Mouse (Mus musculus) E14TG2a.4 (cell line): Measurements from ENCODE around the gene Sned1.
A peak's percentile ranks its signal among the peaks of the same experiment; 100 is the strongest.

Experiments
- H3K27me3 ChIP-seq: 2 replicates; pipeline ENCODE4 v1.6.1; 2014; ENCODE audit warnings: low read length, control low read depth; ENCODE audit not compliant: insufficient read depth
- H3K36me3 ChIP-seq: 2 replicates; pipeline ENCODE4 v1.6.1; 2014; ENCODE audit warnings: low read length, control low read depth; ENCODE audit not compliant: insufficient read depth
- H3K4me1 ChIP-seq: replicated peaks from 2 replicates; pipeline ENCODE4 v1.6.1; 2014; ENCODE audit warnings: low read depth, low read length, control low read depth
- H3K4me3 ChIP-seq: replicated peaks from 2 replicates; pipeline ENCODE4 v1.5.1; 2014; ENCODE audit warnings: mild to moderate bottlenecking, low read length
- H3K9me3 ChIP-seq: 2 replicates; pipeline ENCODE4 v1.6.1; 2014; ENCODE audit warnings: low read length, control low read depth
- CTCF ChIP-seq: conservative IDR thresholded peaks from 2 replicates; pipeline ENCODE4 v1.5.1; 2014; ENCODE audit warnings: low read length
- NANOG ChIP-seq: IDR thresholded peaks from 2 replicates; pipeline ENCODE4 v1.6.1; 2014; ENCODE audit warnings: borderline replicate concordance, low read length, mixed read lengths
- POU5F1 ChIP-seq: IDR thresholded peaks from 2 replicates; pipeline ENCODE4 v1.6.1; 2014; ENCODE audit warnings: low read length, borderline replicate concordance

Sned1 gene

GRCm38 (mm10) chr1:93211019-93211418, 24.6 kb upstream of the Sned1 start:
- H3K36me3 ChIP-seq = peaks cover 20% of the 10 kb centered on the region; the same call in 1 of the 2 replicates
- 0 out of 2 replicates have a peak, but pooled peaks cover 3% of the 10 kb centered on the region for H3K27me3 ChIP-seq
- H3K4me3 ChIP-seq = peak overlapping the region; percentile 32; the same call in 1 of the 2 replicates
- no peaks in the 10 kb centered on the region for H3K9me3 ChIP-seq
- peaks cover 100% of the 10 kb centered on the region for H3K4me1 ChIP-seq
- TF ChIP-seq POU5F1 (no peak), NANOG (no peak), CTCF (no peak)

GRCm38 (mm10) chr1:93211549-93212220, 24.0 kb upstream of the Sned1 start:
- Histone ChIP-seq H3K9me3 (no peaks in the 10 kb centered on the region), H3K4me1 (peaks cover 100% of the 10 kb centered on the region), H3K27me3 (0 out of 2 replicates have a peak, but pooled peaks cover 3% of the 10 kb centered on the region), H3K4me3 (peak overlapping the region; percentile 32; the same call in 1 of the 2 replicates), H3K36me3 (peaks cover 20% of the 10 kb centered on the region; the same call in 1 of the 2 replicates)
- TF ChIP-seq POU5F1 = no peak

GRCm38 (mm10) chr1:93212441-93212840, 23.2 kb upstream of the Sned1 start:
- no peaks in the 10 kb centered on the region for H3K9me3 ChIP-seq
- 0 out of 2 replicates have a peak overlapping the region, but pooled peaks have one; percentile 32 for H3K4me3 ChIP-seq
- peaks cover 20% of the 10 kb centered on the region; the same call in 1 of the 2 replicates for H3K36me3 ChIP-seq
- H3K4me1 ChIP-seq = peaks cover 100% of the 10 kb centered on the region
- no peak for TF ChIP-seq NANOG
- 0 out of 2 replicates have a peak, but pooled peaks cover 3% of the 10 kb centered on the region for H3K27me3 ChIP-seq

GRCm38 (mm10) chr1:93214612-93215011, 21.0 kb upstream of the Sned1 start:
- Histone ChIP-seq H3K9me3 (no peaks in the 10 kb centered on the region), H3K27me3 (peaks cover 3% of the 10 kb centered on the region; the same call in 1 of the 2 replicates), H3K4me1 (peaks cover 90% of the 10 kb centered on the region), H3K4me3 (peak overlapping the region; percentile 23; the same call in 1 of the 2 replicates), H3K36me3 (peaks cover 12% of the 10 kb centered on the region; the same call in 1 of the 2 replicates)
- TF ChIP-seq POU5F1 = no peak
- TF ChIP-seq CTCF = no peak
- no peak for TF ChIP-seq NANOG

- Histone ChIP-seq H3K27me3 (peaks cover 3% of the 10 kb centered on the region; the same call in 1 of the 2 replicates), H3K9me3 (no peaks in the 10 kb centered on the region), H3K4me1 (peaks cover 66% of the 10 kb centered on the region), H3K36me3 (peaks cover 12% of the 10 kb centered on the region; the same call in 1 of the 2 replicates), H3K4me3 (peak overlapping the region; percentile 52)
- TF ChIP-seq NANOG (no peak), POU5F1 (no peak), CTCF (no peak)
Observed at GRCm38 (mm10) chr1:93216839-93217497, 18.7 kb upstream of the Sned1 start.

- peak overlapping the region; percentile 52 for H3K4me3 ChIP-seq
- no peak for TF ChIP-seq CTCF
- no peak for TF ChIP-seq POU5F1
- H3K9me3 ChIP-seq = no peaks in the 10 kb centered on the region
- peaks cover 3% of the 10 kb centered on the region; the same call in 1 of the 2 replicates for H3K27me3 ChIP-seq
- H3K36me3 ChIP-seq = peaks cover 12% of the 10 kb centered on the region; the same call in 1 of the 2 replicates
- H3K4me1 ChIP-seq = peaks cover 61% of the 10 kb centered on the region
Observed at GRCm38 (mm10) chr1:93217530-93217929, 18.1 kb upstream of the Sned1 start.

- TF ChIP-seq CTCF (no peak), POU5F1 (no peak), NANOG (no peak)
- Histone ChIP-seq H3K27me3 (peaks cover 3% of the 10 kb centered on the region; the same call in 1 of the 2 replicates), H3K4me3 (no peak overlapping the region), H3K4me1 (peaks cover 46% of the 10 kb centered on the region), H3K9me3 (no peaks in the 10 kb centered on the region), H3K36me3 (no peaks in the 10 kb centered on the region)
Observed at GRCm38 (mm10) chr1:93220776-93221175, 14.9 kb upstream of the Sned1 start.

- H3K4me1 ChIP-seq = peaks cover 48% of the 10 kb centered on the region
- H3K4me3 ChIP-seq = no peak overlapping the region
- no peak for TF ChIP-seq NANOG
- TF ChIP-seq POU5F1 = no peak
- TF ChIP-seq CTCF = peak; percentile 57
- H3K36me3 ChIP-seq = no peaks in the 10 kb centered on the region
- H3K27me3 ChIP-seq = peaks cover 3% of the 10 kb centered on the region; the same call in 1 of the 2 replicates
- no peaks in the 10 kb centered on the region for H3K9me3 ChIP-seq
Observed at GRCm38 (mm10) chr1:93223972-93224371, 11.7 kb upstream of the Sned1 start.
